In genomic region chr5:143818461-143818860, GRCm38 (mm10) we compare ENCODE assay signal across 8 mouse cellular contexts. TPM values are rescaled to one million over a fixed set of nuclear protein-coding genes. Genes with fewer than 3 reads are reported as not detected.
DNase-seq lines count a peak whose midpoint lies in the region; ATAC-seq and TF ChIP-seq lines count a peak whose summit lies in the region.

No protein-coding gene starts in this region.

- no peak for TF ChIP-seq POLR2A in olfactory bulb, adult 2 months (IDR thresholded peaks at IDR 0.05; ENCODE audit: insufficient read depth, low read depth, low read length)

- WGBS in lung, postnatal 0 days: 3% methylated on average over 10 of the region's 10 CpGs
- 14% methylated on average over 10 of the region's 10 CpGs for WGBS in embryonic facial prominence, embryonic 13.5 days
- 16% methylated on average over 10 of the region's 10 CpGs for WGBS in limb, embryonic 10.5 days
- 7% methylated on average over 10 of the region's 10 CpGs for WGBS in olfactory bulb, adult 2 months

- H3K36me3 ChIP-seq in lung, postnatal 0 days (ENCODE audit: insufficient read depth, low read length): no peaks in the 10 kb centered on the region
- no peaks in the 10 kb centered on the region for H3K36me3 ChIP-seq in embryonic facial prominence, embryonic 13.5 days
- no peaks in the 10 kb centered on the region for H3K36me3 ChIP-seq in limb, embryonic 10.5 days

- peak overlapping the region; percentile 84 for H3K27ac ChIP-seq in lung, postnatal 0 days (ENCODE audit: low read length)
- no peak overlapping the region for H3K27ac ChIP-seq in embryonic facial prominence, embryonic 13.5 days
- H3K27ac ChIP-seq in limb, embryonic 10.5 days: no peak overlapping the region
- H3K27ac ChIP-seq in olfactory bulb, adult 2 months (ENCODE audit: insufficient read depth, low read depth, low read length): no peak overlapping the region

- peak overlapping the region; percentile 85 for H3K4me3 ChIP-seq in lung, postnatal 0 days (ENCODE audit: low read depth, low read length)
- peak overlapping the region; percentile 84 for H3K4me3 ChIP-seq in embryonic facial prominence, embryonic 13.5 days
- H3K4me3 ChIP-seq in limb, embryonic 10.5 days: peak overlapping the region; percentile 78
- H3K4me3 ChIP-seq in olfactory bulb, adult 2 months (ENCODE audit: insufficient read depth, low read depth, low read length): peak overlapping the region; percentile 35

- H3K4me2 ChIP-seq in lung, postnatal 0 days (replicated peaks; ENCODE audit: low read depth, low read length): peak overlapping the region; percentile 76
- H3K4me2 ChIP-seq in embryonic facial prominence, embryonic 13.5 days: peak overlapping the region; percentile 70

- no peaks in the 10 kb centered on the region for H3K9me3 ChIP-seq in lung, postnatal 0 days (ENCODE audit: low read length)
- H3K9me3 ChIP-seq in embryonic facial prominence, embryonic 13.5 days: no peaks in the 10 kb centered on the region
- no peaks in the 10 kb centered on the region for H3K9me3 ChIP-seq in limb, embryonic 10.5 days (replicated peaks)

- no peak for TF ChIP-seq CTCF in lung, postnatal 0 days (IDR thresholded peaks at IDR 0.05)
- no peak for TF ChIP-seq CTCF in olfactory bulb, adult 2 months (IDR thresholded peaks at IDR 0.05; ENCODE audit: insufficient read depth, low read depth, low read length)

- peak overlapping the region; percentile 83 for H3K9ac ChIP-seq in lung, postnatal 0 days (replicated peaks; ENCODE audit: low read depth)
- peak overlapping the region; percentile 85 for H3K9ac ChIP-seq in embryonic facial prominence, embryonic 13.5 days

- TF ChIP-seq EP300 in lung, postnatal 0 days (IDR thresholded peaks at IDR 0.05): 0 out of 2 replicates have a peak, but pooled peaks have one; percentile 10

- no peaks in the 10 kb centered on the region for H3K4me1 ChIP-seq in lung, postnatal 0 days (ENCODE audit: insufficient read depth, low read depth, low read length)
- peaks cover 11% of the 10 kb centered on the region for H3K4me1 ChIP-seq in embryonic facial prominence, embryonic 13.5 days
- H3K4me1 ChIP-seq in limb, embryonic 10.5 days: peaks cover 10% of the 10 kb centered on the region
- peaks cover 12% of the 10 kb centered on the region for H3K4me1 ChIP-seq in olfactory bulb, adult 2 months (ENCODE audit: control insufficient read depth, insufficient read depth, low read length)

- H3K27me3 ChIP-seq in lung, postnatal 0 days (replicated peaks; ENCODE audit: insufficient read depth, low read length): no peaks in the 10 kb centered on the region
- no peaks in the 10 kb centered on the region for H3K27me3 ChIP-seq in embryonic facial prominence, embryonic 13.5 days
- no peaks in the 10 kb centered on the region for H3K27me3 ChIP-seq in limb, embryonic 10.5 days (ENCODE audit: low read depth, poor library complexity, severe bottlenecking)

- no peak for DNase-seq in lung, postnatal 0 days (ENCODE audit: low spot score)
- DNase-seq in lung, postnatal 4 days: no peak
- no peak for DNase-seq in limb, embryonic 10.5 days (ENCODE audit: low spot score)
- no peak for DNase-seq in adrenal gland, postnatal 14 days
- no peak for DNase-seq in adrenal gland, adult 8-10 months
- DNase-seq in ovary, postnatal 10 days (ENCODE audit: low spot score): no peak

- ATAC-seq in lung, postnatal 0 days: no peak
- ATAC-seq in embryonic facial prominence, embryonic 13.5 days (ENCODE audit: insufficient number of reproducible peaks, insufficient read depth, low FRiP score, low TSS enrichment, low read depth): no peak

RNA-seq across cellular contexts. Expression of gene Eif2ak1, which starts 0.9 kb away (rescaled TPM):
- polyA plus RNA-seq in lung, postnatal 0 days (2015; fragmentation: Nextera tagmentation; extraction: Ambion mirVana): 24.4 and 25.1 TPM in 2 replicates
- polyA plus RNA-seq in embryonic facial prominence, embryonic 13.5 days (2015; fragmentation: Nextera tagmentation; extraction: Ambion mirVana): 42.5 and 43.2 TPM in 2 replicates
- polyA plus RNA-seq in limb, embryonic 10.5 days (2016; fragmentation: Nextera tagmentation; extraction: Ambion mirVana): 46.0 and 51.7 TPM in 2 replicates
- polyA plus RNA-seq in olfactory bulb, adult 2 months (2012; ENCODE audit: insufficient read depth, insufficient read length, low replicate concordance, missing spikeins): not detected in 2 replicates
- total RNA-seq in adrenal gland, postnatal 14 days (2021): 33.1 and 34.2 TPM in 2 replicates
- total RNA-seq in adrenal gland, adult 8-10 months (2022): 10 to 100 TPM; 42.1 to 49.3 (median 45.2) TPM

Comparison
In these comparisons a context has a peak if more than half of its experiments do, and no peak if none do; other contexts are left out.
1. H3K4me3 ChIP-seq: peak in every context shown above with its lines; median percentile 85 in lung, postnatal 0 days; 84 in embryonic facial prominence, embryonic 13.5 days; 78 in limb, embryonic 10.5 days; 35 in olfactory bulb, adult 2 months.